Mouse (Mus musculus): ENCODE results near the gene Kcnj12.

GRCm38 (mm10) chr11:60979788-60980187 is 42.6 kb upstream of the Kcnj12 start:
- TF ChIP-seq GATA1 (IDR thresholded peaks at IDR 0.05; ENCODE audit: borderline replicate concordance, low read length): no peak
- no peak for TF ChIP-seq FLI1 (IDR thresholded peaks at IDR 0.05; ENCODE audit: low read length)
